Mouse (Mus musculus) gastrocnemius, postnatal 25 days (tissue): Measurements from ENCODE around the gene Pold3. TPM values are rescaled to one million over a fixed set of nuclear protein-coding genes. Genes with fewer than 3 reads are reported as not detected.
"Not testable (repeated sequence)": the region's sequence is repeated elsewhere in the genome, so short reads cannot be mapped to it uniquely, and the experiment has no call there.

Source experiments
- DNase-seq: peaks from one replicate; pipeline ENCODE4 v3.0.0; 2022
- total RNA-seq, 2 experiments: library from RNA; stranded (reverse); gene quantifications; 1 replicate in 1 of 2; 2 replicates in 1 of 2; pipeline ENCODE4 v1.2.3; 2021

Gene Pold3
- total RNA-seq, 2 experiments from 2014 or later = 5.1 to 5.3 TPM

GRCm38 (mm10) chr7:100111506-100111905 is 9.9 kb downstream of the Pold3 start:
- DNase-seq = no peak

- no peak for DNase-seq
Measured at GRCm38 (mm10) chr7:100108341-100108740, 13.0 kb downstream of the Pold3 start.

- no peak for DNase-seq
Measured at GRCm38 (mm10) chr7:100104677-100105076, 16.7 kb downstream of the Pold3 start.

GRCm38 (mm10) chr7:100100031-100100595 is 21.3 kb downstream of the Pold3 start:
- DNase-seq = no peak

DNA sequence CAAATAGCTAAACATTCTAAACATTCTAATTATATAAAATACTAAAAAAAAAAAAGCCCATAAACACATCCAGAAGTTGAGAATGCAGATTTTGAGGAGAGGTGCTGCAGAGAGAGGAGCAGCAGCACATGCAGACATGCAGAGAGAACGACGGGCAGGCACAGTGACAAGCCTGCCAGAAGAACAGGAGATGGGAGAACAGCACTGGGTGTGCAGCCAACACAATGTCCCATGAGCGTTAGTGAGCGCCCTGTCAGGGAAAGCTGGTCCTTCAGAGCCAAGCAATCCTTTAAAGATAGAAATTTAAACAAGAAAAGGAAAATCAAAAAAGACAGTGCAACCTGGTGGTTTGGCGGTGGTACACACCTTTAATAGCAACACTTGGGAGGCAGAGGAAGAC is 34.5 kb downstream of the Pold3 start:
- peak; percentile 40 for DNase-seq

- DNase-seq = no peak
Measured at GRCm38 (mm10) chr7:100086159-100086755, 35.1 kb downstream of the Pold3 start.

DNA sequence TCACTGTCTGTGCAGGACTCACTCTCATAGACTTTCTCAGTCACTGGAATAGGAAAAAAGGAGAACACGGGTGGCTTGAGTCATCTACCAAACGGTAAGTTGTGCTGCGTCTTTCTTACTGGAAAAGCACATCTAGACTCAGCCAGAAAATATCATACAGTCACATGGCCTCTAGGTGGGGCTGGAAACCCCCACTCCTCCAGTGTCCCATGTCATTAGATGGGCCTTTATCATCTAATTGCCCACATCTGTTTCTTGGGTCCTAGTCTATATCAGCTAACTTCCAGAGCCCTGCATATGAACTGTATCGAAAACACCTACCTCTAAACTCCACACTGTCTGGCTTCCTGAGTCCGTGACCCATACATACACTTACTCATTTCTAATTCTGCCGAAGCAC is 37.6 kb downstream of the Pold3 start:
- DNase-seq = no peak

DNA sequence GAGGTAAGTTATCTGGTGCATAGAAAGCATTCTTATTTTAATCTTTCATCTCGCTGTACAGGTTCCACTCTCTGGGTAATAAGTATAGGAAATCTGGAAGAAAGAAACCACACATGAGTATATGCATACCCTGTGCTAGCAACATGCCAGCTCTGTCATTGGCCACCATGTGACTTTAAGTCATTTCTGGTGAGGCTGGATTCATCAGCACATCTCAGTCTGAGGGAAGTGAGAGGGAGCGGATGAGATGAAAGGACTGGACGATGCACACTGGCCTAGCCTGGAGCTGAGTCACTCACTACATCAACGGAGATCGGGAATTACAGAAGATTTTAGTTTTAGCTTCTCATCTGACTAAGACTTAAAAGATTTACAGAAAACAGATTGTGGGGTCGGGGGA is 38.5 kb downstream of the Pold3 start:
- no peak for DNase-seq

GRCm38 (mm10) chr7:100080087-100080781 is 41.1 kb downstream of the Pold3 start:
- DNase-seq = no peak

DNA sequence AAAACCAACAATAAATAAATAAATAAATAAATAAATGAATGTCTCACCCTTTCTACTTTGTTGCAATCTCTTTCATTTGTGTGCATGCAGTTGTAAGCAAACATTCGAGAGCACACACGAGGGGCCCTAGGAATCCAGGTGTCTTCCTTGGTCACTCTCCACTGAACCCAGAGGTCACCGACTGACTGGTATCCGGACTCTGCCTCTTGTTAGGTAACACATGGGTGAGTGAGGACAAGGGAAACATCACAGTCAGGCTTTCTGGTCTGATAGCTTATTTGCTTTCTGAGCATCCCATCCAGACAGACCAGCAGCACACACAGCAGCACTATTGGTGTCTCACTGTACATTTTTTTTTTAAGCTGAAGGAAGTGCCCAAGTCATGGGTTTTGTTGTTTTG is 44.3 kb downstream of the Pold3 start:
- DNase-seq = no peak

DNA sequence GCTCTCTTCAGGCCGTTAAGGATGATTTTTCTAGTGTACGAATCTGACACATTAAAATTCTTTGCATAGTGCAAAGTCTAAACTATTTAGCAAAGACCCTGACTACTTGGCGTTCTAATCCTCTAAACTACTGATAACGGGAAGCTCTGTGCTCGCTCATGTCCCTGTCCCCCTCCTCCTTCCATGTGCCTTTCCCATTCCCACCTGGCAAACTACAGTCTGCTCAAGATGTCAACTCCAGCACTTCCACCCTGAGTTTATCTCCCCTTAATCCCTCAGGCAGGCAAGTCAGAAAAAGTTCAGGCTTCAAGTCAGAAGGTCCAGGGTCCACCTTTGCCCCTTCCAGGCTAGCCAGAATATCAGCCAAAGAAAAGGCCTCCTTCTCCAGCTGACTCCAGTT is 45.1 kb downstream of the Pold3 start:
- no peak for DNase-seq

- DNase-seq = peak; percentile 66
Measured at GRCm38 (mm10) chr7:100073959-100074358, 47.4 kb downstream of the Pold3 start.

DNA sequence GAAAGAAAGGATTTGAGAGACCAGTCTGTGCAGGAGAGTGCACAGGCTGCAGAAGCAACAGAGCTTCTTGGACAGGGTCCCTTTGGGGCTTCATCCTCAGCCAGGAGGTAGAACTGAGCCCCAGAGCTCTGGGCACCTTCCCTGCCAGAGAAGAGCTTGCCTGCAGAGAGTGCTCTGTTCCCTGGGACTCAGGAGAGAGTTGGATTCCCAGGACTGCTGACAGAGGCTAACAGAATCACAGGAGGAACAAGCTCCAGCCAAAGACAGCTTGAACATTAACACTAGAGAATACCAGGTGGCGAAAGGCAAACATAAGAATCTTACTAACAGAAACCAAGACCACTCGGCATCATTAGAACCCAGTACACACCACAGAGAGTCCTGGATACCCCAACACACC is 68.4 kb downstream of the Pold3 start:
- DNase-seq = not testable (repeated sequence)

DNA sequence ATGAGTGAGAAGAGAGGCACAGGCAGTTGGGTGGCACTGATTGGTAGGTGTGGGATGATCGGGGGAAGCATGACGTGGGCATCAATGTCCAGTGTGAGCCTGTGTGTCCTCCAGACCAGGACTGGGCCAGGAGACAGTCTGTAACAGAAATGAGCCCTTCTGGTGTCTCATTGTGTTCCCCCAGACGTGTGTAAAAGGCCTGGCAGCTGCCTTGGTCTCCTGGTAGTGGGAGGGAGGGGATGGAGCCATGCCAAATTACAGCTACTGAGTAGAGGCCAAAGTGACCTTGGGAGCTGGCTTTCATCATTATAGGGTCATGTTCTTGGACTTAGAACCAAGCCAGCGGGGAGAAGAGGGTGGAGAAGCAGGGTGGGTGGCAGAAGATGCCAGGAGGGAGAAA is 69.5 kb downstream of the Pold3 start:
- DNase-seq = no peak

GRCm38 (mm10) chr7:100046486-100046885 is 74.9 kb downstream of the Pold3 start:
- DNase-seq = no peak

DNA sequence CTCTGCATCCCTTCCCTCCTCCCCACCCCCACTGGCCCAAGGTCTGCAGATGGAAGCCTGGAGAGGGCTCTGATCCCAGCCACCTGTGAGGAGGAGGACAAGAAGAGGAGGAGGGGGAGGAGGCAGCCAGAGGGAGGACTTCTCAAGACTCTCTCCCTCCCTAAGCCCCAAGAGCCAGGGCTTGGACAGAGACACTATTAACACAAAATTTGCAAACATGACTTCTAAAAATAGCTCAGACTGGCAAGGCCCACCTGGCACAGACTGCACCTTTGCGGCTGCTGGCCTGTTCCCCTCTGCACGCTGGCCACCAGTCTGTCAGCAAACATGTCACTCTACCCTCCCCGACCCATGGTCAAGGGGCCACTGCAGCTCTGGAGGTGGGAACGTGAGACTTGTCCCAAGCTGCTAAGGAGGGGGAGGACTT is 77.7 kb downstream of the Pold3 start:
- peak; percentile 62 for DNase-seq

DNA sequence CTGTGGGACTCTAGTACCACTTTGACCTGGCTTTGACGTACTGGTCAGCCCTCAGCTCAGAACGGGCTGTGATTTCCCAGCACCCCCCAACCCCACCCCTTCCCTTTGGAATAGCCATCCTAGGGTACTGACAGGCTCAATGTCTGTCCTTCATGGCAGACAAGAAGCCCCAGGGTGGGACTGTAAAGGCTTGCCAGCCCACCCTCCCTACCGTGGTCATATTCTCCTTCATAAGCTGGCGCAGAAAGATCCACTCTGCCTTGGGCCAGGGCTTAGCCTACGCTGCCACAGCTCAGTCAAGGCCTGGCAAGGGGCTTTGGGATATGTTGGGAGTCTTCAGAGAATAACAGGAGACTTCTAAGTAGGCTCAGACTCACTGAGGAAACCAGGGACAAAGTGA is 78.3 kb downstream of the Pold3 start:
- no peak for DNase-seq

GRCm38 (mm10) chr7:100042120-100042519 is 79.2 kb downstream of the Pold3 start:
- DNase-seq = no peak

- DNase-seq = no peak
Measured at GRCm38 (mm10) chr7:100036495-100036894, 84.9 kb downstream of the Pold3 start.

- DNase-seq = no peak
Measured at GRCm38 (mm10) chr7:100036050-100036449, 85.3 kb downstream of the Pold3 start.

DNA sequence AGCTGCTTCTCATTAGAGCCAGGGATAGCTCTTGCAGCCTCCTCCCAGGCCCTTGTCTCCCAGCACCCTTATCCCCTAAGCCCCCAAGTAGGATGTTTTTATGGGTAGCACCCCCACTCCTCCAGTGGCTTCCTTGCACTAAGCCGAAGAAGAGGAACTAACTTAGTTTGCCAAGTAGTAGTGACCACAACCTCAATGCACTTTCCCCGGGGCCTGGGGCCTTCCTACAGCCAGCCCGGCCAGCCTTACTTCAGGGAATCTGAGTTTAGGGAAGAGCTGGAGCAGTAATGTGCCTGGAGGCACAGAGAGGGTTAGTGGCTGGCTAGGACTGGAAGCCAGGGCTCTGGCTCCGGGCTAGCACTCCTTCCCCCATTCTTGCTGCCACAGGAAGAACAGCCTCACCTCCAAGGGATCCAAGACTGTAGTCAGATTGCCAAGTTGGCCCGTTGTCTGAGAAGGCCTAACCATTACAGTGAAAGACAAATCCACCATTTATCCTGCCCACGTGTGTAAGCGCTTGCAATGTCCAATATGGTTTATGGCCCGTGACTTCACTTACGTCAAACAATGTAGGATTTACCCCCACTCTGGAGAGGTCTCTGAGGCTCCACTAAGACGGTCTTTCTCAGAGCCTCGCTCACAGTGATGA is 86.4 kb downstream of the Pold3 start:
- peak; percentile 16 for DNase-seq

DNA sequence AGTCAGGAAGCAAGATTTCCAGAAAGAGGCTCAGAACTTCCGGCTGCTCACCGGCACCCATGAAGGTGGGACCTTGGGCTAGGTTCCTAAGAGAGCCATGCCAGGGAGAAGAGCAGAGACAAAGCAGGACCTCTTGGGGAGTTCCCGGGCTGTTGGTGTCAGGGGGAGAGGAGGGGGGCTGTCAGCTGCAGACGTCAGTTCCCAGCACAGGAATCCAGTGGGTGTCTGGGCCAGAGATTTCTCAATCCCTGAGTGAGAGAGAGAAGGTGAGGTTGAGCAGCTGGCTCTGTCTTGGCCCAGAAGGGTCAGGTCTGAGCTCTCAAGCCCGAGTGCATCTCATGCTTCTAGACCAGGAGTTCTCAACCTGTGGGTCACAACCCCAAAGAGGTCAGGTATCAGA is 87.7 kb downstream of the Pold3 start:
- DNase-seq = no peak
